Mouse (Mus musculus) G1E (cell line): ENCODE measurements at regions not wholly inside any gene's neighbourhood (a gene's known extent, or its start where the extent isn't known, plus 50 kb on each side); places are given as distances from the start of the nearest gene placed in this dataset.

Experiments
- ATAC-seq: 2 replicates; pipeline ENCODE4 v1.8.0; 2016; ENCODE audit warnings: mild to moderate bottlenecking; ENCODE audit not compliant: insufficient number of reproducible peaks, poor library complexity, low FRiP score, severe bottlenecking; ENCODE audit errors: extremely low read depth
- DNase-seq: peaks from one replicate; pipeline ENCODE4 v3.0.0; 2012; ENCODE audit warnings: low spot score
- H3K27me3 ChIP-seq: 2 replicates; pipeline ENCODE4 v1.6.1; 2012; ENCODE audit warnings: mild to moderate bottlenecking, low read length, inconsistent platforms; ENCODE audit not compliant: insufficient read depth
- H3K36me3 ChIP-seq: replicated peaks from 2 replicates; pipeline ENCODE3; 2012; ENCODE audit warnings: mild to moderate bottlenecking, inconsistent platforms
- H3K4me1 ChIP-seq: 2 replicates; pipeline ENCODE4 v1.6.1; 2012; ENCODE audit warnings: low read depth, low read length, inconsistent platforms, mixed read lengths; ENCODE audit not compliant: insufficient read depth
- H3K4me3 ChIP-seq: 2 replicates; pipeline ENCODE4 v1.5.1; 2012; ENCODE audit warnings: low read depth, mild to moderate bottlenecking, inconsistent platforms, low read length, moderate library complexity, mixed read lengths
- H3K9me3 ChIP-seq: replicated peaks from 2 replicates; pipeline ENCODE4 v1.6.1; 2012; ENCODE audit warnings: inconsistent platforms
- CTCF ChIP-seq: IDR thresholded peaks from 2 replicates; pipeline ENCODE4 v1.5.1; 2012; ENCODE audit warnings: low read depth, low read length, inconsistent platforms, mixed read lengths
- GATA1 ChIP-seq: IDR thresholded peaks from 2 replicates; pipeline ENCODE4 v1.6.1; 2012; ENCODE audit warnings: borderline replicate concordance, low read length, inconsistent platforms, mixed read lengths
- GATA2 ChIP-seq: IDR thresholded peaks from 2 replicates; pipeline ENCODE4 v1.6.1; 2012; ENCODE audit warnings: low read depth, low read length, inconsistent platforms, borderline replicate concordance
- POLR2AphosphoS5 ChIP-seq: IDR thresholded peaks from 2 replicates; pipeline ENCODE4 v1.6.1; 2012; ENCODE audit warnings: low read depth, low read length, inconsistent platforms; ENCODE audit not compliant: insufficient replicate concordance
- TAL1 ChIP-seq: conservative IDR thresholded peaks from 2 replicates; pipeline ENCODE4 v1.6.1; 2012; ENCODE audit warnings: low read depth, low read length, inconsistent platforms, mixed read lengths

- ATAC-seq (no peak), DNase-seq (no peak)
- TF ChIP-seq TAL1 (no peak), POLR2AphosphoS5 (no peak), CTCF (no peak), GATA1 (no peak), GATA2 (no peak)
- Histone ChIP-seq H3K9me3 (no peaks in the 10 kb centered on the region), H3K4me1 (peaks cover 4% of the 10 kb centered on the region; the same call in 1 of the 2 replicates), H3K4me3 (no peak overlapping the region), H3K27me3 (peaks cover 6% of the 10 kb centered on the region), H3K36me3 (no peaks in the 10 kb centered on the region)
Measured at GRCm38 (mm10) chr1:69364069-69364468, 256.2 kb upstream of the Erbb4 start.

- no peak for ATAC-seq
- H3K4me1 ChIP-seq: no peaks in the 10 kb centered on the region
Measured at GRCm38 (mm10) chr1:69357548-69357947, 249.7 kb upstream of the Erbb4 start.

GRCm38 (mm10) chr1:69350417-69350816, 242.6 kb upstream of the Erbb4 start:
- Histone ChIP-seq H3K27me3 (peaks cover 2% of the 10 kb centered on the region; the same call in 1 of the 2 replicates), H3K4me3 (no peak overlapping the region), H3K4me1 (peaks cover 11% of the 10 kb centered on the region), H3K9me3 (no peaks in the 10 kb centered on the region), H3K36me3 (no peaks in the 10 kb centered on the region)
- TF ChIP-seq POLR2AphosphoS5 (no peak), GATA1 (no peak), CTCF (no peak), TAL1 (no peak), GATA2 (no peak)
- ATAC-seq (no peak), DNase-seq (no peak)

More at GRCm38 (mm10) chr1:69357548-69357947, 249.7 kb upstream of the Erbb4 start:
- Histone ChIP-seq H3K4me3 (no peak overlapping the region), H3K36me3 (no peaks in the 10 kb centered on the region), H3K9me3 (no peaks in the 10 kb centered on the region), H3K27me3 (peaks cover 3% of the 10 kb centered on the region; the same call in 1 of the 2 replicates)
- no peak for DNase-seq
- TF ChIP-seq CTCF (no peak), TAL1 (no peak), POLR2AphosphoS5 (no peak), GATA1 (no peak), GATA2 (no peak)

GRCm38 (mm10) chr1:69349826-69350225, 242.0 kb upstream of the Erbb4 start:
- ATAC-seq (no peak), DNase-seq (no peak)
- Histone ChIP-seq H3K4me3 (no peak overlapping the region), H3K36me3 (no peaks in the 10 kb centered on the region), H3K9me3 (no peaks in the 10 kb centered on the region), H3K27me3 (peaks cover 2% of the 10 kb centered on the region; the same call in 1 of the 2 replicates), H3K4me1 (peaks cover 15% of the 10 kb centered on the region)
- no peak for TF ChIP-seq GATA1
- TF ChIP-seq CTCF: no peak
- TF ChIP-seq GATA2: no peak
- no peak for TF ChIP-seq POLR2AphosphoS5
- no peak for TF ChIP-seq TAL1

- Histone ChIP-seq H3K9me3 (no peaks in the 10 kb centered on the region), H3K4me3 (no peak overlapping the region), H3K27me3 (no peaks in the 10 kb centered on the region; the same call in 1 of the 2 replicates), H3K4me1 (peaks cover 16% of the 10 kb centered on the region), H3K36me3 (no peaks in the 10 kb centered on the region)
- ATAC-seq (peak; percentile 45; the same call in 1 of the 2 replicates), DNase-seq (no peak)
- TF ChIP-seq GATA2 (no peak), POLR2AphosphoS5 (no peak), TAL1 (no peak), CTCF (no peak), GATA1 (no peak)
Measured at GRCm38 (mm10) chr1:69342100-69342499, 234.2 kb upstream of the Erbb4 start.

- DNase-seq (no peak), ATAC-seq (no peak)
- H3K36me3 ChIP-seq: no peaks in the 10 kb centered on the region
- peaks cover 12% of the 10 kb centered on the region for H3K4me1 ChIP-seq
- no peaks in the 10 kb centered on the region for H3K27me3 ChIP-seq
- no peaks in the 10 kb centered on the region for H3K9me3 ChIP-seq
- TF ChIP-seq TAL1: no peak
- TF ChIP-seq GATA1: no peak
- TF ChIP-seq POLR2AphosphoS5: no peak
- no peak for TF ChIP-seq CTCF
- TF ChIP-seq GATA2: no peak
- no peak overlapping the region for H3K4me3 ChIP-seq
Measured at GRCm38 (mm10) chr1:69340481-69340880, 232.6 kb upstream of the Erbb4 start.
